Mouse (Mus musculus) thymus, postnatal 36 days (tissue): Measurements from ENCODE around the gene Tsg101.
"Not testable (repeated sequence)": the region's sequence is repeated elsewhere in the genome, so short reads cannot be mapped to it uniquely, and the experiment has no call there.

Experiments
- DNase-seq, 2 experiments: peaks; one replicate each; pipeline ENCODE4 v3.0.0; 2022; ENCODE audit warnings: mixed read lengths in 2 of 2

The Tsg101 gene

GRCm38 (mm10) chr7:46919551-46920176 is at the start of gene Tsg101:
Gene Tsg101, minus strand, starts transcription at chr7:46919969.
- peak; percentile 89 for DNase-seq

- DNase-seq, result no peak
Observed at GRCm38 (mm10) chr7:46964070-46964469, 44.3 kb upstream of the Tsg101 start.

- peak; percentile 52 to 53 for DNase-seq
Observed at GRCm38 (mm10) chr7:46962806-46963618, 43.2 kb upstream of the Tsg101 start.

DNA sequence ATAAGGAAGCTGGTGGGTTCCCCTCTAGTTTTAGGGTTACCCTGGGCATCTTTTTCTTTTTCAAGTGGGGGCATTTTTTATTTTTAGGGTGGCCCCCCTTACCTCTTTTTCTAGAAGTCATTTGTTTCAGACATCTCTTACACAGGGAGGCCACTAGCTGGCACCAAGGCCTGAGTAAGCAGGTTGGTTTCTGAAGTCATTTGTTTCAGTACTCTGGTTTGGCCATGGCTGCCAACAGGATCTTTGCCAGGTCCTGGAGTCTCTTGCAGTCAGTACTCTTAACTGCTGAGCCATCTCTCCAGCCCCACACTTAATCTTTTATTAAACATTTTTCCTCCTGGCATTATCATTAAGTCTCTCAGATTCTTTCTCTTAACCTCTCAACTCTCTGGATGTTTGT is 42.4 kb upstream of the Tsg101 start:
- DNase-seq, result no peak

- DNase-seq, result no peak
Observed at GRCm38 (mm10) chr7:46960991-46961390, 41.2 kb upstream of the Tsg101 start.

- no peak for DNase-seq
Observed at GRCm38 (mm10) chr7:46958853-46959252, 39.1 kb upstream of the Tsg101 start.

DNA sequence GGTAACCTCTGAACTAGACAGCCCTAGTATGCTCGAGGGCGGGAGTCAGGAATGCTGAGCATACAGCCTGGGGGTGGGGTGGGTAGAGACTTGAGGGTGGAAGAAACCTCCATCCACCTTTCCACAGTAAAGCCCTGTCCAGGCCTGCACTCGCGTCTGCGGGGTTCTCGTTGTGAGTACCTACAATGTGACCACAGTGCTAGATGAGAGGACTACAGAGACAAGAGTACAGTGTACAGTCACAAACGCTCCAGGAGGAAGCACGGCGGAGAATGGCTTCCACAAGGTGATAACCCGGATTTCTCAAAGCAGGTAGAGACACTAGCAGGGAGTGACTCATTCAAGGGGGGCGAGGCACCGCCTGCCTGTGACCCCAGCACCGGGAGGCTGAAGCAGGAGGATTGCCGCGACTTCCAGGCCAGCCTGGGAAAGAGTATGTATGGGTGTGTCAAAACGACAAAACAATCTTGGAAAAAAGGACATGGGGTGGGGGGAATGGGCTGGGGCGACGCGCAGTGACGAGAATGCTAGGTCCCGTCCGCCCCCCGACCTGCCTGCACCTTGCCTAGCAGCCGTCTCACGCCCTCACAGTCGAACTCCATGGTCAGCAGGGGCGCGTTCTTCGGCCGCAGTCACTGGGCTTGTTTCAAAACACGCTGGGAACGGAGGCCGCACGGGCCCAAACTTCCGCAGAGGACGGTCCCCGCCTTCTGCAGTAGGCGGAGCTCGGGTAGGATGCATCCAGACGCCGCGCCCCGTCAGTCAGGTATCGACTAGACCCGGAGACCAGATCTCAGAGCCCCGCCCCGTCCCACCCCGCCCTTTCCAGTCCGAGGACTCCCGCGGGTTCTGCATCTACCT is 38.3 kb upstream of the Tsg101 start, which contains the start of gene Uevld:
Gene Uevld (minus strand): TSS at position 697 of the 861 bp plus-strand sequence.
- peak; percentile 88 to 89 for DNase-seq

DNA sequence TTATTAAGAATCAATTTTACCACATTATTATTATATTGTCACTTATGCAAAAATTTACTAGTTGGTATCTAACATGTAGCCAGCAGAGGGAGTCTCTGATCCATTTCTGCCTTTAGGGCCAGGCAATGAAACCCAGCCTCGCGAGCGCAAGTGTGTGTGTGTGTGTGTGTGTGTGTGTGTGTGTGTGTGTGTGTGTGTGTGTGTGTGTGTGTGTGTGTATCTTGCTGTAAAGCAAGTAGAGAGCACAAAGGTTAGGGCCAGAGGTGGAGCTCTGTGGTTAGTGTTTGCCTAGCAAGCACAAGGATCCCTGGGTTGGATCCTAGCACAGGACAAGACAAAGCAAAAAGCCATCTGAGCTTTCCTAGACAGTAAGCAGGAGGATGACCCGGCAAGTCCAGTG is 16.1 kb upstream of the Tsg101 start:
- no peak for DNase-seq

- DNase-seq, result no peak
Observed at GRCm38 (mm10) chr7:46934788-46935187, 15.0 kb upstream of the Tsg101 start.

- DNase-seq, result no peak
Observed at GRCm38 (mm10) chr7:46931370-46931769, 11.6 kb upstream of the Tsg101 start.

DNA sequence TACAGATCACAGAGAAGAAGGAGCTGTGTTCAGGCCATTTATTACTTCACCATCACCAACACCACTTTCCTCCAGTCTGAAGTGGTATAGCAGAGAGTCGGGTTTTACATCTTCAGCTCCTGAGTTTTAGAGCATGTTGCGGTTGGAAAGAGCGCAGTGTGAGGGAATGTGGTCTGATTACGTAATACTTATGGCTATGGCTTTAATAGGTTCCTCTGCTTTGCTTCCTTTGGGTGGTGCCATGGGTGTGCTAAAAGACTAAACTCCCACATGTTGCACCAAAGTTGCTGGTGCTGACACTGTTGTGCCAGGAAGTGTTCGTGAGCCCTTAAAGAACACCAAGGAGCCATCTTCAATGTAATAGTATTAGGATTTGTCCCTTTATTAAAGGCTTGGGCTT is 8.5 kb upstream of the Tsg101 start:
- DNase-seq, result no peak

DNA sequence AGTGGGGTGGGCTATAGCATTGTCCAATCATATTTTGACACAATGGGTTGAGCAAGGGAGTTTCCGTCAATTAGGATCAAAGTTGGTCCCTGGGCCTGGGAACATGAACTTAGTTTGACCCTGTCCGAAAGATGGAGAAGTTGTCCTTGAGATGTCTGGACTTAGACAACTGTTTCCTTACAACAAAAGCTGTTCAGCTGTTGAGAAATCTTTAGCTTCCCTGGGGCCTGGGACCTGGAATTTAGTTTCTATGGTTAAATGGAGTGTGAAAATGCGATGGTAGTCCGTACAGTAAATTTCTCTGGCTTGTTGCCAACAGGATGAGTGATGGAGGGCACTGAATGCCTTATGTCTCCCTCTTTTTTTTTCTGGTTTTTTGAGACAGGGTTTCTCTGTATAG is 2.3 kb upstream of the Tsg101 start:
- no peak for DNase-seq

DNA sequence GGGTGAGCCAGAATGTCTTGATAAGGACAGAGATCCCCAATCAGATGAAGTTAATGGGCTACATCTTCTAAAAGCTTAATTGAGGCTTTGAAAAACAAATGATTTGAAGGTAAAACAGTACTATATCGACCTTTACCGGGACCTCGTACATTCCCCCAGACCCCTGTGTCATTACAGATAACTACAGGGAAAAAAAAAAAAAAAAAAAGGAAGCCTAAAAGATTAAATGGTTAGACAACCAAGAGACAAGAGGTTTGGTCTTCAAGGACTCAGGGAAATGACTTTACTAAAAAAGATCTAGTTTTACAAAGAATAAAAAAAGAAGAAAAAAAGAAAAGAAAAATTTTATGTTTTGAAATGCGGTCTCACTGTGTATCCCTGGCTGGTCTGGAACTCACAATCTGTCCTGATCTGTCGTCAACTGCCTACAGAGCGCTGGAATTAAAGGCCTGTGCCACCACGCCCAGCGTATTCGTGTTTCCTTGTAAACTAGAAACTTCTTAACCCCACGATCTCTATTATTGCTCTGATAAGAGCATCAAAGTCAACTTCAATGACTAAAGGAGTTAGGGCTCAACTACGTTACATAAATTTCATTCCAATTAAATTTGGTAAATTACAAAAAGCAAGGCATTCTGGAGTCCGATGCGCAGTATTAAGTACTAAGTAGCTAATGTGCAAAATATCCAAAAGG is 944 bp downstream of the Tsg101 start:
- DNase-seq, result no peak

DNA sequence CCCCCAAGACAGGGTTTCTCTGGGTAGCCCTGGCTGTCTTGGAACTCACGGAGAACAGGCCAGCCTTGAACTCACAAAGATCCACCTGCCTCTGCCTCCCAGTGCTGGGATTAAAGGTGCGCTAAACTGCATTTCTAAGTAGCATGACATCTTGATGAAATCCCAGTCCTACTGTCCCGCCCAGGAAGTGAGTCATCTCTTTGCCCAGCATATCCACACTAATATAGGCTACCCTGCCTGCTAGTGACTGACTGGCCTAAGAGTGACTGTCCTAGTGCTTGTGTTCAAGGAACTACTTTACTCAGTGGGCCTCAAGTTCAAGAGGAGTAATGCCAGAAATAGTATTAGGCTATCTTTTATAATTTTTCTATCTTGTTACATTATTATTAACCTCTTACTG is 3.4 kb downstream of the Tsg101 start:
- no peak for DNase-seq

DNA sequence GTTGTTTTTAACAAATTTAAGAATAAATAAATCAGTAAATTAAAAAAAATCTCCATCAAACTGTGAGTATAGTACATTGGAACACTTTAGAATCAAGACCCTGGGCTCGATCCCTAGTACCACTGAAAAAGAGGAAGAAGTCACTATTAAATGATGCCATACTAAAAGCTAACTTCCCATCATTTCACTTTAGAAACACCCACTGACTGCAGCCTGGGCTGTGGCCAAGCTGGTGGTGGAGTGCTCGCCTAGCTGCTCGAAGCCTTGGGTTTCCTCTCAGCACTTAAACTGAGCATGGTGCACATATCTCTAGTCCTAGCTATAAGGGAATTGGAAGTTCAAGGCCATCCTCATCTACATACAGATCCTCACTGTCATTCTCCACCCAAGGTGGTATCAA is 8.5 kb downstream of the Tsg101 start:
- no peak for DNase-seq

- DNase-seq, result peak in 1 of 2 experiments; percentile 16
Observed at GRCm38 (mm10) chr7:46899343-46899742, 20.4 kb downstream of the Tsg101 start.

GRCm38 (mm10) chr7:46895511-46895910 is 24.3 kb downstream of the Tsg101 start:
- no peak for DNase-seq

- no peak for DNase-seq
Observed at GRCm38 (mm10) chr7:46883304-46883703, 36.5 kb downstream of the Tsg101 start.

GRCm38 (mm10) chr7:46881941-46882340 is 37.8 kb downstream of the Tsg101 start:
- DNase-seq, result not testable (repeated sequence)

DNA sequence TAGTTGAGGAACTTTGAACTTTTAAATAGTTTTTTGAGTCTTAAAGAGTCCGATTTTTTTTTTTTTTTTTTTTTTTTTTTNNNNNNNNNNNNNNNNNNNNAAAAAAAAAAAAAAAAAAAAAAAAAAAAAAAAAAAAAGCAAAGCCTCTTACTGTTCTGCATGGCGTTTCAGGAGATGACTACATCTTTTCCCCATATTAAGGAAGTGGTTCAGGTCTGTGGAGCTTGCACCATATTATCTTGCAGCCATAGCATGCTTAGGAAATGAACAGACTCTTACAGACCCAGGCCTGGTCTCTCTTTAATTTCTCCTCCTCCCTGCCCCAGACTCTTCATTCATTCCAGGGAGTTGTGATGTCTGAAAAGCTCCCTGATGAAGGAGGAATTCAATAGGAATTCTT is 38.8 kb downstream of the Tsg101 start:
- no peak for DNase-seq

- DNase-seq, result no peak
Observed at GRCm38 (mm10) chr7:46879851-46880250, 39.9 kb downstream of the Tsg101 start.

GRCm38 (mm10) chr7:46877255-46877654 is 42.5 kb downstream of the Tsg101 start:
- no peak for DNase-seq

DNA sequence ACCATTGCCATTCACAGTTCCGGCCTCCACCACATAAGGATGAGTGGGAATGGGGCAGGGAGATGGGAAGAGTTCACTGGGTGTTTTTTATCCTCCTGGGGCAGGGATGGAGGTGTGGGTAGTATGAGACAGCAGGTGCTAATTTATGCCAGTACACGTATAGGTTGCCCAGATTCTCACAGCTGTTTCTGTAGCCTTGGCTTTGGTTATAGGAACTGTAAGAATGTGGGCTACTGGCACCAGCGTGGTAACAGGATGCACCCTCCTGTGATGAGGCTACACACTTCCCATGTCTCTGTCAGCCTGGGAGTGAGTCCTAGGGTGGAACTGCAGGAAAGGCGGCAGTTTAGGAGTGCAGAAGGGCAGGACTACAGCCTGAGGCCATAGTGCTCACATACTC is 42.9 kb downstream of the Tsg101 start:
- no peak for DNase-seq
